Mouse (Mus musculus) heart, adult 2 months (tissue): ENCODE measurements around the gene Aebp2.

Experiments
- CTCF ChIP-seq: fragments of 200-600 bp; IDR thresholded peaks from 2 replicates; pipeline ENCODE4 v1.8.1; 2022; ENCODE audit warnings: antibody characterized with exemption, mild to moderate bottlenecking, moderate library complexity
- POLR2A ChIP-seq: fragments of 200-500 bp; IDR thresholded peaks from 2 replicates; pipeline ENCODE4 v1.6.1; 2011; ENCODE audit warnings: mild to moderate bottlenecking, low read depth, low read length, control low read depth; ENCODE audit not compliant: insufficient read depth

GRCm38 (mm10) chr6:140576961-140577821, 45.3 kb upstream of the Aebp2 start:
- TF ChIP-seq POLR2A (no peak), CTCF (peak; percentile 54)
